Mouse (Mus musculus): ENCODE data around the gene Gm13289. TPM values are rescaled to one million over a fixed set of nuclear protein-coding genes. Genes with fewer than 3 reads are reported as not detected.
"Not testable (repeated sequence)": the region's sequence is repeated elsewhere in the genome, so short reads cannot be mapped to it uniquely, and the experiment has no call there.

Gm13289 gene
- polyA plus RNA-seq, 1 experiment from 2014 or later = not detected

GRCm38 (mm10) chr4:88756581-88757513 is 19.9 kb upstream of the Gm13289 start:
- not testable (repeated sequence) for H3K9me3 ChIP-seq (ENCODE audit: control insufficient read depth, low read length); H3K4me1 ChIP-seq (ENCODE audit: control insufficient read depth, insufficient read depth, low read length); H3K36me3 ChIP-seq (ENCODE audit: control insufficient read depth, insufficient read depth, low read length); H3K27me3 ChIP-seq (replicated peaks; ENCODE audit: control insufficient read depth, insufficient read depth, low read length)
- Histone ChIP-seq H3K9ac (ENCODE audit: low read depth, low read length) (peak overlapping the region; percentile 72), H3K4me3 (ENCODE audit: low read length) (peak overlapping the region; percentile 49), H3K4me2 (ENCODE audit: low read depth, low read length) (peak overlapping the region; percentile 59), H3K27ac (ENCODE audit: low read length) (peak overlapping the region; percentile 94)
- 10% methylated on average over 28 of the region's 31 CpGs for WGBS
- peak; percentile 33; the same call in 1 of the 2 replicates for ATAC-seq

GRCm38 (mm10) chr4:88757628-88758031 is 19.1 kb upstream of the Gm13289 start:
- peak overlapping the region; percentile 72 for H3K9ac ChIP-seq (ENCODE audit: low read depth, low read length)
- under 1% methylated on average over 19 of the region's 21 CpGs for WGBS

GRCm38 (mm10) chr4:88758751-88759150 is 18.0 kb upstream of the Gm13289 start:
- H3K36me3 ChIP-seq (ENCODE audit: control insufficient read depth, insufficient read depth, low read length); H3K9ac ChIP-seq (ENCODE audit: low read depth, low read length); H3K4me1 ChIP-seq (ENCODE audit: control insufficient read depth, insufficient read depth, low read length); ATAC-seq; H3K9me3 ChIP-seq (ENCODE audit: control insufficient read depth, low read length); H3K27me3 ChIP-seq (replicated peaks; ENCODE audit: control insufficient read depth, insufficient read depth, low read length); H3K4me2 ChIP-seq (ENCODE audit: low read depth, low read length); H3K27ac ChIP-seq (ENCODE audit: low read length); H3K4me3 ChIP-seq (ENCODE audit: low read length): not testable (repeated sequence)
- 79% methylated on average over 9 of the region's 9 CpGs for WGBS

More at GRCm38 (mm10) chr4:88757628-88758031, 19.1 kb upstream of the Gm13289 start:
- H3K27me3 ChIP-seq (replicated peaks; ENCODE audit: control insufficient read depth, insufficient read depth, low read length); H3K9me3 ChIP-seq (ENCODE audit: control insufficient read depth, low read length); H3K4me1 ChIP-seq (ENCODE audit: control insufficient read depth, insufficient read depth, low read length); H3K36me3 ChIP-seq (ENCODE audit: control insufficient read depth, insufficient read depth, low read length): not testable (repeated sequence)
- Histone ChIP-seq H3K4me2 (ENCODE audit: low read depth, low read length) (peak overlapping the region; percentile 59), H3K4me3 (ENCODE audit: low read length) (peak overlapping the region; percentile 49), H3K27ac (ENCODE audit: low read length) (peak overlapping the region; percentile 94)
- peak; percentile 100 for ATAC-seq

GRCm38 (mm10) chr4:88759610-88760268 is 17.0 kb upstream of the Gm13289 start, which contains the start of gene Gm13283:
TSS of gene Gm13283 (plus strand) at chr4:88760119.
- peak within 1 kb of the TSS; percentile 37 for H3K4me3 ChIP-seq (ENCODE audit: low read length)
- not testable (repeated sequence) for H3K4me1 ChIP-seq (ENCODE audit: control insufficient read depth, insufficient read depth, low read length); H3K9me3 ChIP-seq (ENCODE audit: control insufficient read depth, low read length); H3K36me3 ChIP-seq (ENCODE audit: control insufficient read depth, insufficient read depth, low read length); H3K27me3 ChIP-seq (replicated peaks; ENCODE audit: control insufficient read depth, insufficient read depth, low read length); ATAC-seq
- H3K4me2 ChIP-seq (ENCODE audit: low read depth, low read length) = peak within 1 kb of the TSS; percentile 39
- peak within 1 kb of the TSS; percentile 24; the same call in 1 of the 2 replicates for H3K9ac ChIP-seq (ENCODE audit: low read depth, low read length)
- peak within 1 kb of the TSS; percentile 51 for H3K27ac ChIP-seq (ENCODE audit: low read length)
- WGBS = 25% methylated on average over 10 of the region's 14 CpGs

- H3K9me3 ChIP-seq (ENCODE audit: control insufficient read depth, low read length); H3K36me3 ChIP-seq (ENCODE audit: control insufficient read depth, insufficient read depth, low read length); ATAC-seq; H3K4me1 ChIP-seq (ENCODE audit: control insufficient read depth, insufficient read depth, low read length); H3K27me3 ChIP-seq (replicated peaks; ENCODE audit: control insufficient read depth, insufficient read depth, low read length): not testable (repeated sequence)
- H3K4me2 ChIP-seq (ENCODE audit: low read depth, low read length) = peak overlapping the region; percentile 39
- peak overlapping the region; percentile 37 for H3K4me3 ChIP-seq (ENCODE audit: low read length)
- peak overlapping the region; percentile 51 for H3K27ac ChIP-seq (ENCODE audit: low read length)
- H3K9ac ChIP-seq (ENCODE audit: low read depth, low read length) = peak overlapping the region; percentile 24; the same call in 1 of the 2 replicates
- WGBS = 0% methylated on average over 21 of the region's 28 CpGs
Observed at GRCm38 (mm10) chr4:88760431-88760830, 16.3 kb upstream of the Gm13289 start.

- H3K36me3 ChIP-seq (ENCODE audit: control insufficient read depth, insufficient read depth, low read length); H3K4me3 ChIP-seq (ENCODE audit: low read length); H3K27me3 ChIP-seq (replicated peaks; ENCODE audit: control insufficient read depth, insufficient read depth, low read length); H3K9ac ChIP-seq (ENCODE audit: low read depth, low read length); ATAC-seq; H3K27ac ChIP-seq (ENCODE audit: low read length); H3K4me1 ChIP-seq (ENCODE audit: control insufficient read depth, insufficient read depth, low read length); H3K9me3 ChIP-seq (ENCODE audit: control insufficient read depth, low read length); H3K4me2 ChIP-seq (ENCODE audit: low read depth, low read length): not testable (repeated sequence)
- 57% methylated on average over 6 of the region's 8 CpGs for WGBS
Observed at GRCm38 (mm10) chr4:88761776-88762175, 14.9 kb upstream of the Gm13289 start.

- H3K4me2 ChIP-seq (ENCODE audit: low read depth, low read length); H3K36me3 ChIP-seq (ENCODE audit: control insufficient read depth, insufficient read depth, low read length); H3K4me1 ChIP-seq (ENCODE audit: control insufficient read depth, insufficient read depth, low read length); H3K9me3 ChIP-seq (ENCODE audit: control insufficient read depth, low read length); ATAC-seq; H3K27me3 ChIP-seq (replicated peaks; ENCODE audit: control insufficient read depth, insufficient read depth, low read length); H3K27ac ChIP-seq (ENCODE audit: low read length); H3K4me3 ChIP-seq (ENCODE audit: low read length); H3K9ac ChIP-seq (ENCODE audit: low read depth, low read length): not testable (repeated sequence)
- WGBS = 65% methylated on average over 8 of the region's 9 CpGs
Observed at GRCm38 (mm10) chr4:88762341-88762740, 14.4 kb upstream of the Gm13289 start.

- not testable (repeated sequence) for H3K36me3 ChIP-seq (ENCODE audit: control insufficient read depth, insufficient read depth, low read length); ATAC-seq; H3K4me1 ChIP-seq (ENCODE audit: control insufficient read depth, insufficient read depth, low read length); H3K9me3 ChIP-seq (ENCODE audit: control insufficient read depth, low read length); H3K27me3 ChIP-seq (replicated peaks; ENCODE audit: control insufficient read depth, insufficient read depth, low read length)
- Histone ChIP-seq H3K9ac (ENCODE audit: low read depth, low read length) (peak overlapping the region; percentile 54; the same call in 1 of the 2 replicates), H3K4me3 (ENCODE audit: low read length) (peak overlapping the region; percentile 39), H3K4me2 (ENCODE audit: low read depth, low read length) (peak overlapping the region; percentile 47), H3K27ac (ENCODE audit: low read length) (peak overlapping the region; percentile 61; the same call in 1 of the 2 replicates)
- 3% methylated on average over 22 of the region's 42 CpGs for WGBS
Observed at GRCm38 (mm10) chr4:88763384-88764018, 13.2 kb upstream of the Gm13289 start.

GRCm38 (mm10) chr4:88773534-88773933 is 3.2 kb upstream of the Gm13289 start, which contains the start of gene Gm13290:
TSS of gene Gm13290 (plus strand) at chr4:88773834.
- H3K27ac ChIP-seq (ENCODE audit: low read length); H3K4me1 ChIP-seq (ENCODE audit: control insufficient read depth, insufficient read depth, low read length); H3K27me3 ChIP-seq (replicated peaks; ENCODE audit: control insufficient read depth, insufficient read depth, low read length); H3K4me2 ChIP-seq (ENCODE audit: low read depth, low read length); H3K36me3 ChIP-seq (ENCODE audit: control insufficient read depth, insufficient read depth, low read length); H3K9ac ChIP-seq (ENCODE audit: low read depth, low read length); H3K9me3 ChIP-seq (ENCODE audit: control insufficient read depth, low read length); H3K4me3 ChIP-seq (ENCODE audit: low read length); ATAC-seq: not testable (repeated sequence)
- no CpG with 5 or more reads among the region's 32 CpGs for WGBS
